Mouse (Mus musculus) heart, embryonic 16.5 days (tissue): ENCODE results near the gene Nup210l. TPM values are rescaled to one million over a fixed set of nuclear protein-coding genes. Genes with fewer than 3 reads are reported as not detected.

ENCODE experiments used
- ATAC-seq: fragments of 200-750 bp; cut with Nextera tagmentation; replicated peaks from 2 replicates; pipeline ENCODE4 v1.8.0; 2017; ENCODE audit warnings: moderate number of reproducible peaks; ENCODE audit not compliant: insufficient read depth, low FRiP score; ENCODE audit errors: extremely low read depth
- H3K27ac ChIP-seq: fragments of 300-500 bp; sonication (generic); 2 replicates; pipeline ENCODE4 v1.5.1; 2014; ENCODE audit warnings: mild to moderate bottlenecking, low read length, control low read depth, moderate library complexity
- H3K27me3 ChIP-seq: fragments of 300-500 bp; sonication (generic); 2 replicates; pipeline ENCODE4 v1.6.1; 2014; ENCODE audit warnings: low read length, mixed read lengths; ENCODE audit not compliant: control insufficient read depth, insufficient read depth
- H3K36me3 ChIP-seq: fragments of 300-500 bp; sonication (generic); 2 replicates; pipeline ENCODE4 v1.6.1; 2014; ENCODE audit not compliant: control insufficient read depth, insufficient read depth
- H3K4me1 ChIP-seq: fragments of 300-500 bp; sonication (generic); 2 replicates; pipeline ENCODE4 v1.6.1; 2014; ENCODE audit warnings: low read length, mixed read lengths; ENCODE audit not compliant: control insufficient read depth, insufficient read depth
- H3K4me2 ChIP-seq: fragments of 300-500 bp; sonication (generic); 2 replicates; pipeline ENCODE4 v1.6.1; 2014; ENCODE audit warnings: low read depth, mild to moderate bottlenecking, control low read depth, low read length
- H3K4me3 ChIP-seq: fragments of 300-500 bp; sonication (generic); 2 replicates; pipeline ENCODE4 v1.5.1; 2014; ENCODE audit warnings: mild to moderate bottlenecking, control low read depth, low read length
- H3K9ac ChIP-seq: fragments of 300-500 bp; sonication (generic); 2 replicates; pipeline ENCODE4 v1.6.1; 2014; ENCODE audit warnings: low read length, control low read depth
- H3K9me3 ChIP-seq: fragments of 300-500 bp; sonication (generic); replicated peaks from 2 replicates; pipeline ENCODE4 v1.6.1; 2016; ENCODE audit warnings: low read length; ENCODE audit not compliant: control insufficient read depth
- WGBS: fragments of 180-500 bp; shearing (Covaris S2); extraction: QIAGEN DNeasy Blood & Tissue Kit; methylation state at CpG from one replicate; pipeline ENCODE4 v1.1.7; 2014; 5-methylcytosine and 5-hydroxymethylcytosine counted together
- polyA plus RNA-seq: library from polyadenylated mRNA; unstranded; fragments of >200 nt; fragmentation: Nextera tagmentation; extraction: Ambion mirVana; gene quantifications from 2 replicates; pipeline ENCODE4 v1.2.1, GENCODE M21; 2015

The Nup210l gene
- 0.25 and 0.32 TPM in 2 replicates for polyA plus RNA-seq

DNA sequence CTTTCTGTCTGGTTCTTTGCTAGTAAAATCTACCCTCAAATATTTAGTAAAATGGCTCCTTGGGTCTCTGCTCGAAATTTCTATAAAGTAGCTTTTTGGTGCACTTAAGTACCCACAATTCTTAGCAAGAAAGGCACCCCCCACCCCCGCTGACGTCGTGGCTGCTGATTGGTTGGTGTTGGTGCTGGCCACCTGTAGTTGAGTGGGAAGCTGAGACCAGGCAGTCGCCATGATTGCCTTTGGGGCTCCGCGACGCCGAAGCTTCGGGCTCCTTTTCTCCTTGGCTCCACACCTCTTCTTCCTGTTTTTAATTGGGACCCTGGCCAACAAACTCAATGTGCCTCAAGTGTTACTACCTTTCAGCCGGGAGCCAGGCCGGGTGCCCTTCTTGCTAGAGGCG, at the start of gene Nup210l:
Gene Nup210l, plus strand, starts transcription at position 195 of the 400 bp plus-strand sequence.
- Histone ChIP-seq H3K4me3 (no peak within 1 kb of the TSS), H3K4me1 (no peaks in the 10 kb centered on the region), H3K9ac (no peak within 1 kb of the TSS), H3K27me3 (no peaks in the 10 kb centered on the region), H3K36me3 (peaks cover 5% of the 10 kb centered on the region), H3K9me3 (no peaks in the 10 kb centered on the region), H3K4me2 (no peak within 1 kb of the TSS), H3K27ac (no peak within 1 kb of the TSS)
- no peak for ATAC-seq
- WGBS = 79% methylated on average over 13 of the region's 13 CpGs

DNA sequence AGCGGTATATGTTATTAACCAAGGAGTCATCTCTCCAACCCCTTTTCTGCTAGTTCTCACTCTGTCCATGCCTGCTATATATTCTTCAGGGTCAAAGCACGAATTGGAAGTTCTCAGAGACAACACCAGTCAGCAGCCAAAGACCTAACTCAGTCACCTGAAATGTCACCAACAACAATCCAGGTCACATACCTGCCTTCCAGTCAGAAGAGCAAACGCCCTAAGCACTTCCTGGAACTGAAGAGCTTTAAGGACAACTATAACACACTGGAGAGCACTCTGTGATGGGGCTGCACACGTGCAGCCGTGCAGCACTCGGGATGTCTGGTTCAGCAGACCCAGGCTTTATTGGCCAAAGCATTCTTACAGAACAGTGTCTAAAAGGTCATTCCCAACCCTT, 42.4 kb upstream of the Nup210l start:
- 89% methylated on average over 6 of the region's 6 CpGs for WGBS
- Histone ChIP-seq H3K27ac (no peak overlapping the region), H3K4me1 (no peaks in the 10 kb centered on the region), H3K4me2 (no peak overlapping the region), H3K9ac (no peak overlapping the region), H3K27me3 (no peaks in the 10 kb centered on the region), H3K36me3 (peaks cover 31% of the 10 kb centered on the region), H3K9me3 (no peaks in the 10 kb centered on the region), H3K4me3 (no peak overlapping the region)
- ATAC-seq = no peak

DNA sequence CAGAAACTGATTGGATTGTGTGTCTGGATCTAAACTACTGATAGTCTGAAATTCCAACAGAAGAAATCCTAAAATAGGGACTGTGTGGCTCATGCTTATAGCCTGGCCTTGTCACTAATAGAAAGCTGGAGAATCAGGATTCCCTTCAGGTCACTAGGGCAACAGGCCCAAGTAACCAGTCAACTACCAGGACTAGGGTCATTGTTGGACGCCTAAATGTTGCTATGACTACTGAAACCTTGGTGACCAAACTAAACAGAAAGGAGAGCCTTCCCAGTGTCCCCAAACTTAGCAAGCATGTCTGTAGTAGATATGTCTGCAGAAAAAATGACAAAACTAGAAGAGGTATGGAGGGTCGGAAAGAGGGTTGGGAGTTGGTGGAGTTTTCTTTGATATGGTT, 41.4 kb upstream of the Nup210l start:
- no peaks in the 10 kb centered on the region for H3K4me1 ChIP-seq
- peaks cover 29% of the 10 kb centered on the region for H3K36me3 ChIP-seq
- H3K9me3 ChIP-seq = no peaks in the 10 kb centered on the region
- ATAC-seq = no peak
- H3K4me2 ChIP-seq = no peak overlapping the region
- no peak overlapping the region for H3K27ac ChIP-seq
- no peak overlapping the region for H3K9ac ChIP-seq
- WGBS = 51% methylated on average over 2 of the region's 2 CpGs
- H3K27me3 ChIP-seq = no peaks in the 10 kb centered on the region
- no peak overlapping the region for H3K4me3 ChIP-seq

GRCm38 (mm10) chr3:90064383-90064782, 39.5 kb upstream of the Nup210l start:
- Histone ChIP-seq H3K36me3 (peaks cover 24% of the 10 kb centered on the region), H3K9ac (no peak overlapping the region), H3K4me1 (no peaks in the 10 kb centered on the region), H3K27me3 (no peaks in the 10 kb centered on the region), H3K27ac (no peak overlapping the region), H3K4me2 (no peak overlapping the region), H3K4me3 (no peak overlapping the region), H3K9me3 (no peaks in the 10 kb centered on the region)
- WGBS = 74% methylated on average over 3 of the region's 3 CpGs
- ATAC-seq = no peak

- Histone ChIP-seq H3K4me1 (no peaks in the 10 kb centered on the region), H3K36me3 (peaks cover 18% of the 10 kb centered on the region), H3K9ac (no peak overlapping the region), H3K27ac (no peak overlapping the region), H3K27me3 (no peaks in the 10 kb centered on the region), H3K9me3 (no peaks in the 10 kb centered on the region), H3K4me3 (no peak overlapping the region), H3K4me2 (no peak overlapping the region)
- ATAC-seq = no peak
- 51% methylated on average over 3 of the region's 3 CpGs for WGBS
Observed at GRCm38 (mm10) chr3:90065553-90065952, 38.4 kb upstream of the Nup210l start.

DNA sequence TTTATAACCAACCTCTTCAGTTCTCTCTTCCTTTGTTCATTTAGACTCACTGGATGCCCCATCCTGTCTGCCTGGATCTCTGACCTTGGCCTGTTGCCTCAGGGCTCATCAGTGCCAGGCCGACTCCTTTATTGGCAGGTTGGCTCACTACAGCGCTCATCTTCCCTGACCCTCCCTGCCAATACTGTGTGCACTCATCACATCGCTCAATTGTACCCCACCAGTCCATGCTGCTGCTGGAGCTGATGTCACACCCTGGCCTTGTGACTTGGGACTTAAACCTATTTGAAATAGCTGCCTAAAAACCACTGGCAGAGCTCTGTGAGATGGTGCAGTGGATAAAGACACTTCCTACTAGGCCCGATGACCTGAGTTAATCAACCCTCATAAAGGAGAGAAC, 36.1 kb upstream of the Nup210l start:
- Histone ChIP-seq H3K4me2 (no peak overlapping the region), H3K36me3 (peaks cover 7% of the 10 kb centered on the region), H3K27me3 (no peaks in the 10 kb centered on the region), H3K4me3 (no peak overlapping the region), H3K27ac (no peak overlapping the region), H3K9me3 (no peaks in the 10 kb centered on the region), H3K4me1 (no peaks in the 10 kb centered on the region), H3K9ac (no peak overlapping the region)
- ATAC-seq = no peak
- WGBS = 85% methylated on average over 4 of the region's 4 CpGs

GRCm38 (mm10) chr3:90069688-90070087, 34.2 kb upstream of the Nup210l start:
- no peak overlapping the region for H3K27ac ChIP-seq
- no peaks in the 10 kb centered on the region for H3K36me3 ChIP-seq

GRCm38 (mm10) chr3:90072294-90072693, 31.6 kb upstream of the Nup210l start, which contains the start of gene Tpm3:
Tpm3 (plus strand) TSS chr3:90072649.
- Histone ChIP-seq H3K27me3 (no peaks in the 10 kb centered on the region), H3K9ac (no peak within 1 kb of the TSS), H3K4me2 (no peak within 1 kb of the TSS), H3K27ac (no peak within 1 kb of the TSS), H3K4me3 (no peak within 1 kb of the TSS), H3K9me3 (no peaks in the 10 kb centered on the region), H3K4me1 (peaks cover 4% of the 10 kb centered on the region; the same call in 1 of the 2 replicates), H3K36me3 (no peaks in the 10 kb centered on the region)
- 56% methylated on average over 4 of the region's 4 CpGs for WGBS
- no peak for ATAC-seq

More at GRCm38 (mm10) chr3:90069688-90070087, 34.2 kb upstream of the Nup210l start:
- Histone ChIP-seq H3K4me2 (no peak overlapping the region), H3K27me3 (no peaks in the 10 kb centered on the region), H3K4me1 (no peaks in the 10 kb centered on the region), H3K4me3 (no peak overlapping the region), H3K9ac (no peak overlapping the region), H3K9me3 (no peaks in the 10 kb centered on the region)
- no peak for ATAC-seq
- 62% methylated on average over 7 of the region's 7 CpGs for WGBS

DNA sequence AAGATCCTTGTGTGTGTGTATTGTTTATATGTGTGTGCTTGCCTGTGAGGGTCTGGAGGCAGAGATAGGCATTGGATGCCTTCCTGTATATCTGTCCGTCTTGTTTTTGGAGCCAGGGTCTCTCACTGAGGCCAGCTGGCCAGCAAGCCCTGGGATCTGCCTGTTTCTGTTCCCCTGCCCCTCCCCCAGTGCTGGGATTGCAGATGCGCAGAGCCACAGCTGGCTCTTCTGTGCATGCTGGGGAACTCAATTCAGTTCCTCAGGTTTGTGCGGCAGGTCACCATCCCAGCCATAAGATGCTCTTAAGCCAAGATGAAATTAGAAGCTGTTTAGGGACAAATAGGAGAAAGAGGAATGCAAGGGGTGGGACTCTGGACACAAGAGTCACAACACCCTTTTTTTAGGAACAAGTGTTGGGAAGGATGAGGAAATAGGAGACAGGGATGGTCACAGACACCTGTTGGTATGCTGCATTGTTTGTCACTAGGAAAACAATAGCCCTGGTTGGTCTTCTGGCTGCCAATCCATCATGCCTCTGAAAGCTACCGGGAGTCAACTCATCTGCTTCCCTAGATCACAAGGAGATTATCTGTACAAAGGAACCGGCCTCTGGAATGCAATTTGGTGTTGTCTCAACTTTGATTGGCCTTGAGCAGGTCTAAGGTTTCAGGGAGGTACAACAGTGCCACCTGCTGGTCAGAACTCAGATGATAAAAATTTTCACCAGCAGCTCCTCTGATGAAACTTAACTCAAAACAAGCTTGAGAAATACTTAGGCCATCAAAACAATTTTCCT, 26.8 kb upstream of the Nup210l start:
- no peak overlapping the region for H3K27ac ChIP-seq
- H3K27me3 ChIP-seq = no peaks in the 10 kb centered on the region
- peak overlapping the region; percentile 41 for H3K4me2 ChIP-seq
- H3K4me1 ChIP-seq = peaks cover 24% of the 10 kb centered on the region
- H3K9ac ChIP-seq = no peak overlapping the region
- WGBS = 17% methylated on average over 5 of the region's 5 CpGs
- H3K9me3 ChIP-seq = no peaks in the 10 kb centered on the region
- no peaks in the 10 kb centered on the region for H3K36me3 ChIP-seq
- no peak for ATAC-seq
- no peak overlapping the region for H3K4me3 ChIP-seq
